Mouse (Mus musculus) bone marrow, adult 2 months (tissue): ENCODE measurements around the gene Dcbld2.

Source experiments
- CTCF ChIP-seq: fragments of 200-500 bp; IDR thresholded peaks from 2 replicates; pipeline ENCODE4 v1.5.1; 2011; ENCODE audit warnings: low read length, control low read depth; ENCODE audit not compliant: control insufficient read depth, insufficient read depth
- POLR2A ChIP-seq: fragments of 200-500 bp; IDR thresholded peaks from 2 replicates; pipeline ENCODE4 v1.6.1; 2011; ENCODE audit warnings: low read depth, mild to moderate bottlenecking, control low read depth, low read length, borderline replicate concordance; ENCODE audit not compliant: control insufficient read depth

- TF ChIP-seq POLR2A (no peak), CTCF (no peak)
Observed at GRCm38 (mm10) chr16:58409825-58410224, 1.6 kb downstream of the Dcbld2 start.
